Mouse (Mus musculus): ENCODE measurements at regions not wholly inside any gene's neighbourhood (a gene's known extent, or its start where the extent isn't known, plus 50 kb on each side); places are given as distances from the start of the nearest gene placed in this dataset.

- TF ChIP-seq EP300 (IDR thresholded peaks at IDR 0.05; ENCODE audit: insufficient read depth, low read depth, low read length) (no peak), POLR2A (IDR thresholded peaks at IDR 0.05; ENCODE audit: insufficient read depth, low read length) (no peak), CTCF (IDR thresholded peaks at IDR 0.05; ENCODE audit: low read depth, low read length) (no peak)
Measured at GRCm38 (mm10) chr9:113408521-113408920, 299.5 kb downstream of the Pdcd6ip start.

Measured in ES-Bruce4 (cell line).